Mouse (Mus musculus): ENCODE measurements around the gene Zfp952. TPM values are rescaled to one million over a fixed set of nuclear protein-coding genes. Genes with fewer than 3 reads are reported as not detected.

Gene Zfp952
- polyA plus RNA-seq, 1 experiment from 2014 or later = 4.7 TPM

GRCm38 (mm10) chr17:32951006-32951405 lies 41.9 kb upstream of the Zfp952 start:
- Histone ChIP-seq H3K9ac (ENCODE audit: low read depth, low read length) (no peak overlapping the region), H3K4me1 (replicated peaks; ENCODE audit: control insufficient read depth, insufficient read depth, low read length) (peaks cover 3% of the 10 kb centered on the region; the same call in 1 of the 2 replicates), H3K27ac (ENCODE audit: low read depth, low read length) (no peak overlapping the region), H3K36me3 (ENCODE audit: control insufficient read depth, insufficient read depth) (no peaks in the 10 kb centered on the region), H3K9me3 (ENCODE audit: control insufficient read depth) (no peaks in the 10 kb centered on the region), H3K4me3 (ENCODE audit: low read depth, low read length) (no peak overlapping the region), H3K27me3 (replicated peaks; ENCODE audit: control insufficient read depth, insufficient read depth, low read length) (no peaks in the 10 kb centered on the region), H3K4me2 (replicated peaks; ENCODE audit: low read depth) (no peak overlapping the region)
- TF ChIP-seq CTCF (IDR thresholded peaks at IDR 0.05; ENCODE audit: low read depth) = no peak
- 81% methylated on average over 11 of the region's 11 CpGs for WGBS
- no peak for ATAC-seq

GRCm38 (mm10) chr17:32951441-32951840 lies 41.5 kb upstream of the Zfp952 start:
- H3K27ac ChIP-seq (ENCODE audit: low read depth, low read length) = no peak overlapping the region
- peak; percentile 94 for TF ChIP-seq CTCF (IDR thresholded peaks at IDR 0.05; ENCODE audit: low read depth)
- H3K4me1 ChIP-seq (replicated peaks; ENCODE audit: control insufficient read depth, insufficient read depth, low read length) = peaks cover 3% of the 10 kb centered on the region; the same call in 1 of the 2 replicates
- H3K36me3 ChIP-seq (ENCODE audit: control insufficient read depth, insufficient read depth) = no peaks in the 10 kb centered on the region
- no peak overlapping the region for H3K9ac ChIP-seq (ENCODE audit: low read depth, low read length)
- whole genome bisulfite sequencing = 25% methylated on average over 16 of the region's 16 CpGs
- H3K4me2 ChIP-seq (replicated peaks; ENCODE audit: low read depth) = no peak overlapping the region
- H3K9me3 ChIP-seq (ENCODE audit: control insufficient read depth) = no peaks in the 10 kb centered on the region
- H3K4me3 ChIP-seq (ENCODE audit: low read depth, low read length) = no peak overlapping the region
- H3K27me3 ChIP-seq (replicated peaks; ENCODE audit: control insufficient read depth, insufficient read depth, low read length) = no peaks in the 10 kb centered on the region
- ATAC-seq = no peak

GRCm38 (mm10) chr17:32965253-32965622 lies 27.7 kb upstream of the Zfp952 start:
- peak overlapping the region; percentile 66 for H3K9ac ChIP-seq (ENCODE audit: low read depth, low read length)
- no peaks in the 10 kb centered on the region for H3K36me3 ChIP-seq (ENCODE audit: control insufficient read depth, insufficient read depth)
- 0 out of 2 replicates have a peak, but pooled peaks cover 5% of the 10 kb centered on the region for H3K4me1 ChIP-seq (replicated peaks; ENCODE audit: control insufficient read depth, insufficient read depth, low read length)
- H3K4me2 ChIP-seq (replicated peaks; ENCODE audit: low read depth) = peak overlapping the region; percentile 77
- peak overlapping the region; percentile 74 for H3K4me3 ChIP-seq (ENCODE audit: low read depth, low read length)
- TF ChIP-seq CTCF (IDR thresholded peaks at IDR 0.05; ENCODE audit: low read depth) = no peak
- no peaks in the 10 kb centered on the region for H3K27me3 ChIP-seq (replicated peaks; ENCODE audit: control insufficient read depth, insufficient read depth, low read length)
- H3K27ac ChIP-seq (ENCODE audit: low read depth, low read length) = peak overlapping the region; percentile 95
- H3K9me3 ChIP-seq (ENCODE audit: control insufficient read depth) = no peaks in the 10 kb centered on the region
- peak; percentile 40 for ATAC-seq
- under 1% methylated on average over 14 of the region's 14 CpGs for WGBS

GRCm38 (mm10) chr17:32965623-32966290 lies 27.2 kb upstream of the Zfp952 start, which contains the start of gene Zfp472:
Gene Zfp472 (plus strand): TSS chr17:32965814.
- Histone ChIP-seq H3K27ac (ENCODE audit: low read depth, low read length) (peak within 1 kb of the TSS; percentile 95), H3K4me1 (replicated peaks; ENCODE audit: control insufficient read depth, insufficient read depth, low read length) (0 out of 2 replicates have a peak, but pooled peaks cover 5% of the 10 kb centered on the region), H3K4me3 (ENCODE audit: low read depth, low read length) (peak within 1 kb of the TSS; percentile 74), H3K9me3 (ENCODE audit: control insufficient read depth) (no peaks in the 10 kb centered on the region), H3K9ac (ENCODE audit: low read depth, low read length) (peak within 1 kb of the TSS; percentile 66), H3K4me2 (replicated peaks; ENCODE audit: low read depth) (peak within 1 kb of the TSS; percentile 77), H3K27me3 (replicated peaks; ENCODE audit: control insufficient read depth, insufficient read depth, low read length) (no peaks in the 10 kb centered on the region), H3K36me3 (ENCODE audit: control insufficient read depth, insufficient read depth) (no peaks in the 10 kb centered on the region)
- peak; percentile 98 for ATAC-seq
- no peak for TF ChIP-seq CTCF (IDR thresholded peaks at IDR 0.05; ENCODE audit: low read depth)
- WGBS = 0% methylated on average over 33 of the region's 33 CpGs

- Histone ChIP-seq H3K9me3 (ENCODE audit: control insufficient read depth) (no peaks in the 10 kb centered on the region), H3K4me3 (ENCODE audit: low read depth, low read length) (no peak overlapping the region), H3K4me1 (replicated peaks; ENCODE audit: control insufficient read depth, insufficient read depth, low read length) (no peaks in the 10 kb centered on the region), H3K4me2 (replicated peaks; ENCODE audit: low read depth) (no peak overlapping the region), H3K36me3 (ENCODE audit: control insufficient read depth, insufficient read depth) (peaks cover 28% of the 10 kb centered on the region), H3K27ac (ENCODE audit: low read depth, low read length) (no peak overlapping the region), H3K27me3 (replicated peaks; ENCODE audit: control insufficient read depth, insufficient read depth, low read length) (no peaks in the 10 kb centered on the region), H3K9ac (ENCODE audit: low read depth, low read length) (no peak overlapping the region)
- TF ChIP-seq CTCF (IDR thresholded peaks at IDR 0.05; ENCODE audit: low read depth) = no peak
- ATAC-seq = no peak
- WGBS = 80% methylated on average over 4 of the region's 4 CpGs
These were observed 11.6 kb upstream of the Zfp952 start for GRCm38 (mm10) chr17:32981361-32981760.

GRCm38 (mm10) chr17:32986301-32986700 lies 6.6 kb upstream of the Zfp952 start:
- Histone ChIP-seq H3K9me3 (ENCODE audit: control insufficient read depth) (no peaks in the 10 kb centered on the region), H3K27me3 (replicated peaks; ENCODE audit: control insufficient read depth, insufficient read depth, low read length) (no peaks in the 10 kb centered on the region), H3K4me1 (replicated peaks; ENCODE audit: control insufficient read depth, insufficient read depth, low read length) (no peaks in the 10 kb centered on the region), H3K4me2 (replicated peaks; ENCODE audit: low read depth) (no peak overlapping the region), H3K9ac (ENCODE audit: low read depth, low read length) (no peak overlapping the region), H3K4me3 (ENCODE audit: low read depth, low read length) (no peak overlapping the region), H3K36me3 (ENCODE audit: control insufficient read depth, insufficient read depth) (no peaks in the 10 kb centered on the region), H3K27ac (ENCODE audit: low read depth, low read length) (no peak overlapping the region)
- TF ChIP-seq CTCF (IDR thresholded peaks at IDR 0.05; ENCODE audit: low read depth) = no peak
- no peak for ATAC-seq
- 70% methylated on average over 4 of the region's 4 CpGs for WGBS
